Mouse (Mus musculus): ENCODE measurements around the gene Cdc25b.

Gene Cdc25b

DNA sequence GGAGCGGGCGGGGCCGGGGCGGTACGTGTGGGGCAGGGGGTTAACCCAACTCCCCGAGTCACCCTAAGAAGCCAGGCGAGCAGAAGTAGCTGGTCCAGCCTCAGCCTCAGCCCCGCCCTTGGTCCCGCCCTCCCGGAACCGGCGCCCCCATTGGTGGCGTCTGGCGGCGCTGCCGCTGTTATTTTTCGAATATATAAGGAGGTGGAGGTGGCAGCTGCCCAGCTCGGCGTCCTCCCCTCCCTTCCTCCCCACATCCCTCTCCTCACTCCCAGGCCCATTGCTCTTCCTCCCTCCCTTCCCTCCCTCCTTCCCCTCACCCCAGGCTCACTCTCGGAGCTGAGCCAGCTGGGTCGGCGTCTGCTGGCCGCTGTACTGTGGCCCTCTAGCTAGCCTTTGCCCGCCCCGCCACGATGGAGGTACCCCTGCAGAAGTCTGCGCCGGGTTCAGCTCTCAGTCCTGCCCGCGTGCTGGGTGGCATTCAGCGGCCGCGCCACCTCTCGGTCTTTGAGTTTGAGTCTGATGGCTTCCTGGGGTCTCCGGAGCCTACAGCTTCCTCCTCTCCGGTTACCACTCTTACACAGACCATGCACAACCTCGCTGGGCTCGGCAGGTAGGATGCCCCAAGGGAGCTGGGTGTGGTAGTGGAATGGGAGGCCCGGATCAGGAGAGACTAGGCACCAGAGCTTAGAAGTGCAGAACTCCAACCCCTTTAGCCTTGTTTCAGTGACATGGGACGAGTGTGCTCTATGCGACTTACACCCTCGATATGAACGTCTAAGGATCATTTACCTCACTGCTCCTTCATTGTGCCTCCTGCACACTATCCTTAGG, at the start of gene Cdc25b, which contains the start of gene Spef1:
TSS of gene Cdc25b (plus strand) at position 179 of the 831 bp plus-strand sequence.
TSS of gene Spef1 (minus strand) at position 512 of the 831 bp plus-strand sequence.
- DNase-seq (ENCODE audit: low read depth, low spot score): peak; percentile 92

DNA sequence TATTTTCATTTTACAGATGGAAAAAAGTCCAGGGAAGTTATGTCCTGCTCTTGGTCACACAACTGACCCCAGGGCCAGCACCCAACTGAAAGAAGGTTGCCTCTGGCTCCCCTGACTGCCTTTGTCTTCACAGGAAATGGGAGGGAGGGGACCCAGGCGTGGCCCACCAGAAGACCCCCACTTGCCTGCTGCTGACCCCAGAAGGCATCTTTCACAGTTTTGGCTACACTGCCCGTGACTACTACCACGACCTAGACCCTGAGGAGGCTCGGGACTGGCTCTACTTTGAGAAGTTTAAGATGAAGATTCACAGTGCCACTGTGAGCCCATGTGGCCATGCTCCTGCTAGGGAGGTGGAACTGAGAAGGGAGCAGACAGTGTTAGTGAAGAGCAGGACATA, 48.5 kb upstream of the Cdc25b start:
- DNase-seq (ENCODE audit: low read depth, low spot score): no peak

DNA sequence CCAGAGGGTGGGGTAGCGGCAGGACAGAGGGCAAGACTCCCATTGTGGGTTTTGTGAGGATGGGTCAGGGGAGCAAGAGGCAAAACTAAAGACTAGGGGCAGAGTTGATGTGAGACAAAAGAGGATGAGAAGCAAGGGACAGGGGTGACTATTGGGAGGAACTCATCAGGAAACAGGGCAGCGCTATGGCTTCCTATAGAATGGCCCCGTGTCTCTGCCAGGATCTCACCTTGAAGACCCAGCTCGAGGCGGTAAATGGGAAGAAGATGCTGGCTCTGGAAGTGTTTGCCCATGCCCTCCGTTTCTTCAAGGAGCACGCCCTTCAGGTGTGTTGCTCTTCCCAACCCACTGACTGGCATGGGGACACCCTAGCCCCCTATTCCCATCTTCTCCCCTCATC, 48.0 kb upstream of the Cdc25b start:
- DNase-seq (ENCODE audit: low read depth, low spot score): no peak

DNA sequence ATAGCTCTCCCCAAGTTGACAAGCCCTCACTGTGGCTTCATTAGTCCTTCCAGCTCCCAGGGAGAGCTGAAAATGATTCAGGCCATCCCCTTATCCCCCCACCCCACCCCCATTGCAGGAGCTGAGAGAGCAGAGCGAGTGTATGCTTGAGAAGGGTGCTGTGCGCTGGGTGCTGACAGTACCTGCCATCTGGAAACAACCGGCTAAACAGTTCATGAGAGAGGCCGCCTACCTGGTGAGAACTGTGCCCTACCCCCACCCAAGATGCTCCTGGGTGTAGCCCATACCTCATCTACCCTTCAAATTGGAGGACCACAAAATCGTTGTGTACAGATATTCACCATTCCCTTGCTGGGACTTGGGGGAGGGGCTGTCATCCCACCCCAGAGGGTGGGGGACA, 47.5 kb upstream of the Cdc25b start:
- no peak for DNase-seq (ENCODE audit: low read depth, low spot score)

DNA sequence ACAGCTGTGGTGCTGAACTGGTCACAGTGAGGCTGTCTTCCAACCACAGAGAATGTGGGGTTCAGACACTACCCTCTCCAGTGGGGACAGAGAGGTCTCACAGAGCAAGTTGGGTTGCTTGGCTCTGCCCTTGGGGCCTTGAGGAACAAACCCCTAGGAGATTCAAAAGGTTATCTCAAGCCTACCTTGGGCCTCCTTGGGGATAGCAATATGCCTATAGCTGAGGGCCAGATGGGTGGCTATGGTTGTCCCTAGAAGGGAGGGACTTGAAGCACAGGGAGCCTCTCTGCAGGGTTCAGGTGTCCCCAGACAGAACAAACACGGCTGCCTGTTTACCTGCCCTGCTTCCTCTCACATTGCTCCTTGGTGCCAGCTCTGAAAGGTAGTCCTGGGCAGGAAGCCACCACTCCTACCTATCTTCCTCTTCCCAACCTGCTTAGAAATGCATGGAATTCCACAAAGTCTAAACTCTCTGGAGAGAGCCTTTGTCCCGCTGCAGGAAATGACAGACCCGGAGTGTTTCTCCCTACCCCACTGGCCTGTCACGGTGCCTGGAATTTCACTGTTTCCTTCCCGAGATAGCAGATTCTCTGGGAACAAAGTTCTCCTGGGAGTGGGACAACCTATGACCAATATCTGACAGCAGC, 46.7 kb upstream of the Cdc25b start:
- DNase-seq (ENCODE audit: low read depth, low spot score): no peak

DNA sequence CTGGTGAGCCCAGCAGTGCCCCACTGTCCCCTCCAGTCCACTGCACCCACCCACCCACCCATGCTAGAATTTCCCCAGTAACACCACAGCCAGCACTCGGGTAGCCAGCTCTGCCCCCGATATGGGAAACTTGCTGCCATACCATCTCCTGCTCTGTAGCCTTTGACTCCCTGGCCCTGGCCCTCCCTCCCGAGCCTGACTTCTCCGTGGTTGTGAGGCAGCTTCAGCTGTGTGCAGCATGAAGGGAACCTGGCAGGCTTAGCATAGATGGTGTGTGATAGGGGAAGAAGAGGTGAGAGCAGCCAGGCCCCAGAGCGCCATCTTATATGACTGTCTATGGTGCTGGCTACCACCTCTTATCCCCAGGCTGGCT, 46.2 kb upstream of the Cdc25b start:
- no peak for DNase-seq (ENCODE audit: low read depth, low spot score)

DNA sequence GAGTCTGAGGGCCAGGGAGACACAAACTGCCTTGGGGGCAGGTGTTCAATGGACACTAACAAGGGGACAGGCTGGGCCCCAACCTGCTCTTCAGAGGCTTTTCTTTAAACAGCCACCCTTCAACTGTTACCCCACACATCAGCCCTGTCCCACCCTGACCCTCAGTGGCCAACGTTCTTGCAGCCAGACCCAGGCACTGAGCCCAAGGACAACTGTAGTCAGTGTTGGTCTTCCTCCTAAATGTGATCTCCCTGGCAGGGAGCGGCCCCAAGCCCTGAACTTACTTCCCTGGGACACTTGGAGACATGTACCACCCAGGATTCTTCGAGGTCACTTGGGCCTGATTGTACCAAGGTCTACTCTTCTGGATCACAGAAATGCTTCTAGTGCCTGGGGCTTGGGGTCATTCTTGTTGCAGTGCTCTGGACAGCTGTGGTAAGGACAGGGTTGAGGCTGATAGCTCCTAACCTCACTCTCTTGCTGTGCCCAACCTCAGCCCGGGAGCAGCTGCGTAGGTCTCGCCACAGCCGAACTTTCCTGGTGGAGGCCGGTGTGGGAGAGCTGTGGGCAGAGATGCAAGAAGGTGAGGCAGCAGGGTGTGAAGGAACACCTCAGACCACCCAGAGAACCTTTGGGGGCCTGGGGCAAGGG, 45.3 kb upstream of the Cdc25b start:
- no peak for DNase-seq (ENCODE audit: low read depth, low spot score)

DNA sequence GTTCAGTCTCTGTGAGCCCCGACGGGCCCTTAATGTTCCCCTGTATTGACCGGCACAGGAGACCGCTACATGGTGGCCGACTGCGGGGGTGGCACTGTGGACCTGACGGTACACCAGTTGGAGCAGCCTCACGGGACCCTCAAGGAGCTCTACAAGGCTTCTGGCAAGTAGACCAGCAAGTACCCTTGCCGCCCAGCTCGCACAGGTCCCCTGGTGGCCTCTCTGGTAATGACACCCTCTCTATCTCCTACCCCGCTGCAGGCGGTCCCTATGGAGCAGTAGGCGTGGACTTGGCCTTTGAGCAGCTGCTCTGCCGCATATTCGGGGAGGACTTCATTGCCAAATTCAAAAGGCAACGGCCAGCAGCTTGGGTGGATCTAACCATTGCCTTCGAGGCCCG, 44.2 kb upstream of the Cdc25b start:
- DNase-seq (ENCODE audit: low read depth, low spot score): peak; percentile 63

DNA sequence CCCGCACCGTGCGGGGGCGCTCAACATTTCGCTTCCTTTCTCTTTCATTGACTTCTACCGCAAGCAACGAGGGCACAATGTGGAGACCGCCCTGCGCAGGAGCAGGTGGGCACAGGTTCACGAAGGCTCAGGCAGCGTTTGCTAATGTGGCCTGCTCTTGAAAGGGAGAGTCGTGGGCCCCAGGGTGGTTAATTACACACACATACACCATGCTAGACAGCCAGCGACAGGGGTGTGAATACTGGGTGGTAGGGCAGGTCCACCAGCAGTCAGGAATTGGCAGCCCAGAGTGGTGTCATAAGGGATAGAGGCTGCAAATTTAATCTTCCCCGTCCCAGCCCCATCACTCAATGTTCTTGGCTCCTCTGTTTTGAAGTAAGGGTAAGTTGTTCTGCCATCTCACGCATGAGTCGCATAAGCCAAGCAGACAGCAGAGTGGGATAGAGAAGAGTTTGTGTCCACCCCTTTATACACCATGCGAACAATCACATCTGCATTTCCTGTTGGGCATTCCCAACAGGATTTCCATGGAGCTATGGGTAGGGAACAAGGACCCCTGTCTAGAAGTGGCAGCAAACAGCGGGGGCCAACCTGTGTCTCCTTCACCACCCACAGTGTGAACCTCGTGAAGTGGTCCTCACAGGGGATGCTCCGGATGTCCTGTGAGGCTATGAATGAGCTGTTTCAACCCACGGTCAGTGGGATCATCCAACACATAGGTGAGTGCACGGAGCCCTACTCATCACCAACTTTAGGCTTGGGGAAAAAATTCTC, 43.6 kb upstream of the Cdc25b start:
- DNase-seq (ENCODE audit: low read depth, low spot score): no peak

DNA sequence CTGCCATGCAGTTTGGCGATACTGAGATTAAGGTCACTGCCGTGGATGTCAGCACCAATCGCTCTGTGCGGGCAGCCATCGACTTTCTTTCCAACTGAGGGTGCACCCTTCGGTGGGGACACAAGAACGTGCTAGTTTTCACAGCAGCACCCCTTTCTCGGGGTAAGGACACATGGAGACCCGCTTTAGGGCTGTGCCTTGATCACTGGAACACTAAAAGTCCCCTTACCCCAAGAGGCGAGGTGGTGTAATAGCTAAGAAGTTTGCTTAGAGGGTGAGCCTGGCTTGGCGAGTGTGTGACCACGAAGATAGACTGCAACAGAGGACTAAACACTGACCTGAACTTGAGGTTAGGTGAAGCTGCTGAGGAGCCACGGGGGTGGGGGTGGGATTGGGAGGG, 41.6 kb upstream of the Cdc25b start:
- DNase-seq (ENCODE audit: low read depth, low spot score): no peak

DNA sequence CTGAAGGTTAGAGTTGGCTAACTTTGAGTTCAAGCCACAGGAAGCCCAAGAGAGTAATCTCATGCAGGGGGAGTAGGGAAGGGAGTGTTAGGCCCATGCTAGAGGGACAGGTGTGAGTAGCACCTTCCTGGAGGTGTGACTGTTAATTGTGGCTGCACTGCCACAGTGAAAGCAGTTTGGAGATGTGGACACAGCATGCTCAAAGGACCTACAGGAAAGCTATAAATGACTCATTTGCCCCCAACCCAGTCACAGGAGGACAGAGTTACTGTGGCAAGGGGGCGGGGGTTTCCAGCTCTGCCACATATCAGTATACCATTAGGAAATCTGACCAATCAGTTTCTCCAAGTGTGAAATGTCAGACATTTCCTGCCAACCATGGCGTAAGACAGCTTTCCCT, 41.2 kb upstream of the Cdc25b start:
- no peak for DNase-seq (ENCODE audit: low read depth, low spot score)

DNA sequence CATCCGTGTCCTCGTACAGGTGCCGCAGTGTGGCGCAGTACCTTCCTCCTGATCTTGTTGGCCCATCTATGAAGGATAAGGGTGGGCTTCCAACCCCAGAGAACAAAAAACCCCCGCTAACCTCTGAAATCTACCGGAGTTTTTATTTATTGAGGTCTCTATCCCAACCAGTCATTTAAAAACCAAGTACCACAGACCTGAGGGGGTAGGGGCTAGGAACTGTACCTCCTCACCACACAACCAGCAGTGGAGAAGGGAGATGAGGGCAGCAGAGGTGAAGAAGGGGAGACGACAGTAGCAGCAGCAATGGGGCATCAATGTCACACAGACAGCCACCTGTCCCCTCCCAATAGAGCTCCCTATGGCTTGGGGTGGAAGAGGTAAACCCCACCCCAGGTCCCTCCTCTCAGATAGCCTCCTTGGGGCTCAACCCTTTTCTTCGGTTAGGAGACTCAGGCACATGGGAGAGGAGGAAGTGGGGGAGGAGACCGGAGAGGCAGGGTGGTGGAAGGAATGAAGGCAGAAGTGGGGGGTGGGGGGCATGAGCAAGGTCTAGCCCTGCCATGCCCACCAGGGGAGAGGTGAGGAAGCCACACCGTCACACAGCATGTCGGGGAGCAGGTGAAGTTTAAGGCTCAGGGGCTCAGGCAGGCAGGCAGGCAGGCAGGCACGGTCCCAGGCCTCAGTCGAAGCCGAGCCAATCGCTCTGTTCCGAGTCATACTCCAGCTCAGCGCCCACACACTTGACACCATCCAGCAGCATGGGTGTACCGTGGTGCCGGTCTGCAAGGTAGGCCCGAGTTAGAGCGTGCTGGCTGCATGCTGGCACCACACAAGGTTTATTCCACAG, 40.3 kb upstream of the Cdc25b start:
- DNase-seq (ENCODE audit: low read depth, low spot score): no peak

DNA sequence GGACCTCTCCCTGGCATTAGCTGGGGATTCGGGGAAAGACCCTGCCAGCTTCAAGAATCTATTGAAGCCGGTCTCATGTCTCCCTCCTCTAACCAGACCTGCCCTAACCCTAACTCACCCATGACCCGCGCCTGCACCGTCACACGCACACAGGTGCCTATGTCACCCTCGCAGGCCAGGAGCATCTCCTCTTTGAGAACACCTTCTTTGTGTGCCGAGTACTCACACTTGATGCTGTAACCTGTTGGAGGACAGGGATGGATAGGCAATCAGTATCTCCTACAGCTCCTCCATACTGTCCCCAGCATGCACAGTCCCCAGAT, 39.7 kb upstream of the Cdc25b start:
- no peak for DNase-seq (ENCODE audit: low read depth, low spot score)

DNA sequence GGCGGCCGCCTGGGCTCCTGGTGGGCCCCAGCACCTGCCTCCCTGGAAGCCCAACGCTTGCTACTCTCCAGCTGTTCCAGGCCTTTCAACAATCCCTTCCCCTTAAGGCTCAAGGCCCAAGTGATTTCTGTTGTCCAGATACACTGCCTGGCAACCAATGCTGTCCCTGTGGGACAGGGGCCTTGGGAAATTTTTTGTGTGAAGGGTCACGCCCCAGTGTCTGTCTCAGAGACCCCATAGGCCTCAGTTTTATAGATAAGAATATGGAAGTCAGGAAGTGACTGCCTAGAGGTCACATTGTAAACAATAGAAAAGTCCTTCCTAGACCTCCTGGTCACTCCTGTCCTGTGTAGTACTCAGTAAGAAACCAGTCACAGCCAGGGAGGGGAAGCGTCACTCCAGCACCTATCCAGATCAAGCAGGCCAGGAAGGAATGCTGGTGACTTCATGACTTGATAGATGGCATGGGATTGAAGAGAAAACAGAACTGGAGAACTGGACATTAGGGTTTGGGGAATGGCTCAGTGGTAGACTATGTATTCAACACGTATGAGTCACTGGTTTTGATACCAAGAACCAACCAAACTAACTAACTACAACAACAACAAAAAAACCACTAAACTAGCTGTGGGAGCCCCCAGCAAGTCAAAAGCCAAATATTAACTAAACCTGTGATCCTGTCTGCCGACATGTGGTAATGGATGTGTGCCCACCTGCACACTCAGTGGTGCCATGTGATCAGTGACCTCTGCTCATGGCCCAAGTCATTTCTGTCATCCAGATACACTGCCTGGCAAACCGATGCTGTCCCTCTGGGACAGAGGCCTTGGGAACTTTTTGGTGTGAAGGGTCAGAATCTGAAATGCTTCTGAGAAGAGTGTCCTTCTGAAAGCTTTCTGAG, 38.1 kb upstream of the Cdc25b start:
- DNase-seq (ENCODE audit: low read depth, low spot score): peak; percentile 26

DNA sequence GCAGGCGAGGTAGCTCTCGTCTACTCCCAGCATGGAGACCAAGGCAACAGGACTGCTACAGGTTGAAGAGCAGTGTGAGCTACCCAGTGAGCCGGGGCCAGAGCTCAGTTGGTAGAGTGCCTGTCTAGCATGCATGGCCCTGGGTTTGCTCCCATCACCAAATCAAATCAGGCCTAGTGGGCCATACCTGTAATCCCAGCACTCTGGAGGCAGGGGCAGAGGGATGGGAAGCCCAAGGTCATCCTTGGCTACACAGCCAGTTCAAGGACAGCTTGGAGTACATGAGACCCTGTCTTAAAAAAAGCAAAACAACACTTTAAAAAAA, 37.5 kb upstream of the Cdc25b start:
- DNase-seq (ENCODE audit: low read depth, low spot score): no peak

DNA sequence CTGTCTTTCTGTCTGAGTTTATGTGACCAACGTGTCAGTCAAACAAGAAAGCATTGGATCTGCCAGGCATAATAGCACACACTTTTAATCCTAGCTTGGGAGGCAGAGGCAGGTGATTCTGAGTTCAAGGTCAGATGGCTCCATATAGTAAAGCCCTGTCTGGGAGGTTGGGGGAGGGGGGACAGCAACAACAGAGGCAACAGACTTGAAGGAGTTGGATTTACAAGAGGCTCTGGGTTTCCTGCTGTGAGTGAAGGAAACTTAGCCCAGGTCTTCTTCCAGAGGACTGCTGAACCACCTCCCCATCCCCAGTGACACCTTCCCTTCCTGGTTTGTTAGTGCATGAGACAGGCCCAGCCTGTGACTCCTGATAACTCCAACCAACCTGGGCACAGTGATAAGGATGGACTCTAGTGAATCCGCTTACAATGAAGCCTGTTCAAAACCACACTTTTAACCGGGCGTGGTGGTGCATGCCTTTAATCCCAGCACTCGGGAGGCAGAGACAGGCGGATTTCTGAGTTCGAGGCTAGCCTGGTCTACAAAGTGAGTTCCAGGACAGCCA, 34.5 kb upstream of the Cdc25b start:
- no peak for DNase-seq (ENCODE audit: low read depth, low spot score)

DNA sequence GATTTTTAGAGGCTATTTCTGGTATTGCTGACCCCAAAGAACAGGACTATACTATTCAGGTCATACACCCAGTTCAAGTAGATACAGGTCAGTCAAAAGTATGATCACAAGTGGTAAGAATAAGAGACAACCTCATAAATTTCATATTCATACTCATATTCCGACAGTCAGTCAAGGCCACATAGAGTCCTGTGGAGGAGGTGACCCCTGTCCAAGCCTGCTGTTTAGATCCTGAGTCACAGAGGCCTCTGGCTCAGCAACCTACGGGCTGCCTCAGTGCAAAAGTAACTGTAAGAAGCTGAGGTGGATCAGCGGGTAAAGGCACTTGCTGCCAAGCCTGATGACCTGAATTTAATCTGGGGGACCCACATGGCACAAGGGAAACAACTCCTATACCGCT, 32.7 kb upstream of the Cdc25b start:
- DNase-seq (ENCODE audit: low read depth, low spot score): no peak

DNA sequence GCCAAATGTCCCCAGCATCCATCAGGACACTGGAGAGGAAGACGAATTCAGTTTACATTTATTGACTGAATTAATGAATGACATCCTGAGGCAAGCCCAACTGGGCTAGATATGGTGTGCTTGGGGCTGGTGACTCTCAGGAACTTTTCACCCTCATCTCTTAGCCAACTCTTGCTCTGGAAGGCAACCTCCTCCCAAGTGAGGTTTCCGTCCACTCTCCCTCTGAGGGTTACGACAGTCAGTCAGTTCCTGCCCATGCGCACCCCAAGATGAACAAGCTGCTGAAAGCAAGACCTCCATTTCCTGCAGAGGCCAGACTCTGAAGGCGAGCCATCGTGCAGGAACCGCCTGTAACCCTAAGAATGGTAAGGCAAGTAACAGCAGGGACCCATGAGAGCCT, 29.8 kb upstream of the Cdc25b start:
- DNase-seq (ENCODE audit: low read depth, low spot score): no peak

DNA sequence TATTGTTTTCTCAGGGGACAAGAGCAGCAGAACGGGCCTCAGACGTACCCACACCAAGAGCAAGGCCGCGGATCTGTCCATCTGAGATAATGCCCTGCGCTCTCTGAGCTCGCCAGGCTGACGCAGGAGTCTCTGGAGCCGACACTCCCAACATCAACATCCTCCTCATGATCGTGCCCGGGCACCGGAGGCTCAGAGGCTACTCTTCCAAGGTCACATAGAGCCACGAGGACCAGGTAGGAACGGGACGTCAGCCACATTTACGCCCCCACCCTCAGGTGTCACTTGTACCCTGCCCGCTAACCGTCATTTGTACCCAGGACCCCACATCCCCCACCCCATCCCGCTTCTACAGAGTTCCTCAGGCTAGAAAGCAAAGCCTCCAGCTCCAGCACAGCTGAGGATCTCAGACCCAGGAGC, 27.2 kb upstream of the Cdc25b start:
- DNase-seq (ENCODE audit: low read depth, low spot score): peak; percentile 58
